Mouse (Mus musculus) small intestine, adult 2 months (tissue): ENCODE data around the gene Ralb. TPM values are rescaled to one million over a fixed set of nuclear protein-coding genes. Genes with fewer than 3 reads are reported as not detected.

ENCODE experiments used
- H3K27ac ChIP-seq: fragments of 200-500 bp; 2 replicates; pipeline ENCODE4 v1.5.1; 2012; ENCODE audit warnings: low read depth, low read length, control low read depth, inconsistent platforms; ENCODE audit not compliant: insufficient read depth
- H3K27me3 ChIP-seq: fragments of 200-500 bp; 2 replicates; pipeline ENCODE4 v1.6.1; 2012; ENCODE audit warnings: mild to moderate bottlenecking, moderate library complexity, low read length, inconsistent platforms; ENCODE audit not compliant: control insufficient read depth, insufficient read depth
- H3K36me3 ChIP-seq: fragments of 200-500 bp; 2 replicates; pipeline ENCODE4 v1.6.1; 2012; ENCODE audit warnings: mild to moderate bottlenecking, low read length, control low read depth, inconsistent platforms; ENCODE audit not compliant: control insufficient read depth, insufficient read depth
- H3K4me1 ChIP-seq: fragments of 200-500 bp; 2 replicates; pipeline ENCODE4 v1.6.1; 2012; ENCODE audit warnings: low read length, inconsistent platforms, mixed read lengths; ENCODE audit not compliant: control insufficient read depth, insufficient read depth, insufficient read length
- H3K4me3 ChIP-seq: fragments of 200-500 bp; 2 replicates; pipeline ENCODE4 v1.5.1; 2012; ENCODE audit warnings: low read depth, mild to moderate bottlenecking, control low read depth, inconsistent platforms, low read length, moderate library complexity
- CTCF ChIP-seq: fragments of 200-500 bp; IDR thresholded peaks from 2 replicates; pipeline ENCODE4 v1.5.1; 2012; ENCODE audit warnings: low read depth, mild to moderate bottlenecking, control low read depth, inconsistent platforms, low read length, moderate library complexity, mixed read lengths; ENCODE audit not compliant: insufficient replicate concordance, insufficient read length; ENCODE audit errors: extremely low read depth
- POLR2A ChIP-seq: fragments of 200-500 bp; IDR thresholded peaks from 2 replicates; pipeline ENCODE4 v1.6.1; 2012; ENCODE audit warnings: low read depth, mild to moderate bottlenecking, control low read depth, inconsistent platforms, low read length, moderate library complexity
- WGBS: fragments of 180-500 bp; shearing (Covaris S2); methylation state at CpG from one replicate; pipeline ENCODE4 v1.1.7; 2018; 5-methylcytosine and 5-hydroxymethylcytosine counted together
- polyA plus RNA-seq: library from polyadenylated mRNA; depleted of rRNA; stranded (reverse); fragments of >200 nt; gene quantifications from 2 replicates; pipeline ENCODE4 v1.2.3, GENCODE M21; 2012

Gene Ralb
- polyA plus RNA-seq, 1 experiment: 42.4 TPM

- no peak overlapping the region for H3K4me3 ChIP-seq
- TF ChIP-seq POLR2A (no peak), CTCF (no peak)
- WGBS: 84% methylated on average over 8 of the region's 8 CpGs
- H3K27ac ChIP-seq: no peak overlapping the region
- no peaks in the 10 kb centered on the region for H3K36me3 ChIP-seq
- no peaks in the 10 kb centered on the region for H3K27me3 ChIP-seq
- no peaks in the 10 kb centered on the region; the same call in 1 of the 2 replicates for H3K4me1 ChIP-seq
Observed at GRCm38 (mm10) chr1:119510857-119511256, 6.3 kb upstream of the Ralb start.

GRCm38 (mm10) chr1:119510409-119510808 is 5.8 kb upstream of the Ralb start:
- no peaks in the 10 kb centered on the region for H3K36me3 ChIP-seq
- no peaks in the 10 kb centered on the region for H3K27me3 ChIP-seq
- TF ChIP-seq POLR2A: no peak
- TF ChIP-seq CTCF: no peak
- H3K4me3 ChIP-seq: no peak overlapping the region
- no peak overlapping the region for H3K27ac ChIP-seq
- H3K4me1 ChIP-seq: no peaks in the 10 kb centered on the region; the same call in 1 of the 2 replicates
- 64% methylated on average over 9 of the region's 9 CpGs for WGBS

GRCm38 (mm10) chr1:119509474-119509873 is 4.9 kb upstream of the Ralb start:
- no peak for TF ChIP-seq POLR2A
- no peak for TF ChIP-seq CTCF
- Histone ChIP-seq H3K27me3 (no peaks in the 10 kb centered on the region), H3K4me3 (no peak overlapping the region), H3K27ac (no peak overlapping the region), H3K36me3 (no peaks in the 10 kb centered on the region), H3K4me1 (peaks cover 5% of the 10 kb centered on the region)
- WGBS: 73% methylated on average over 7 of the region's 7 CpGs

GRCm38 (mm10) chr1:119508548-119508947 is 4.0 kb upstream of the Ralb start:
- no peaks in the 10 kb centered on the region for H3K36me3 ChIP-seq
- H3K27ac ChIP-seq: no peak overlapping the region; the same call in 1 of the 2 replicates
- peaks cover 5% of the 10 kb centered on the region for H3K4me1 ChIP-seq
- H3K27me3 ChIP-seq: no peaks in the 10 kb centered on the region
- whole genome bisulfite sequencing: 47% methylated on average over 4 of the region's 4 CpGs
- H3K4me3 ChIP-seq: no peak overlapping the region
- no peak for TF ChIP-seq CTCF
- TF ChIP-seq POLR2A: no peak

- no peaks in the 10 kb centered on the region for H3K27me3 ChIP-seq
- 90% methylated on average over 3 of the region's 3 CpGs for WGBS
- H3K27ac ChIP-seq: no peak overlapping the region
- peaks cover 6% of the 10 kb centered on the region; the same call in 1 of the 2 replicates for H3K4me1 ChIP-seq
- no peaks in the 10 kb centered on the region for H3K36me3 ChIP-seq
- TF ChIP-seq CTCF (no peak), POLR2A (no peak)
- H3K4me3 ChIP-seq: no peak overlapping the region
Observed at GRCm38 (mm10) chr1:119505951-119506350, 1.4 kb upstream of the Ralb start.

- H3K27ac ChIP-seq: peak overlapping the region; percentile 94
- WGBS: 3% methylated on average over 5 of the region's 5 CpGs
Observed at GRCm38 (mm10) chr1:119503808-119504207, 786 bp downstream of the Ralb start.

GRCm38 (mm10) chr1:119503181-119503580 is 1.4 kb downstream of the Ralb start:
- Histone ChIP-seq H3K4me3 (peak overlapping the region; percentile 17; the same call in 1 of the 2 replicates), H3K4me1 (peaks cover 16% of the 10 kb centered on the region), H3K36me3 (0 out of 2 replicates have a peak, but pooled peaks cover 3% of the 10 kb centered on the region), H3K27me3 (no peaks in the 10 kb centered on the region), H3K27ac (peak overlapping the region; percentile 94; the same call in 1 of the 2 replicates)
- TF ChIP-seq CTCF: no peak
- no peak for TF ChIP-seq POLR2A
- 70% methylated on average over 3 of the region's 3 CpGs for WGBS

More at GRCm38 (mm10) chr1:119503808-119504207, 786 bp downstream of the Ralb start:
- H3K27me3 ChIP-seq: no peaks in the 10 kb centered on the region
- H3K36me3 ChIP-seq: 0 out of 2 replicates have a peak, but pooled peaks cover 3% of the 10 kb centered on the region
- TF ChIP-seq CTCF: no peak
- H3K4me3 ChIP-seq: peak overlapping the region; percentile 92
- peaks cover 10% of the 10 kb centered on the region; the same call in 1 of the 2 replicates for H3K4me1 ChIP-seq
